Mouse (Mus musculus) erythroblast, embryonic 14.5 days (primary cell): ENCODE measurements at regions not wholly inside any gene's neighbourhood (a gene's known extent, or its start where the extent isn't known, plus 50 kb on each side); places are given as distances from the start of the nearest gene placed in this dataset.

ENCODE experiments used
- H3K27me3 ChIP-seq: 2 replicates; pipeline ENCODE4 v1.6.1; 2012; ENCODE audit warnings: inconsistent platforms; ENCODE audit not compliant: control insufficient read depth
- H3K36me3 ChIP-seq: 2 replicates; pipeline ENCODE4 v1.6.1; 2012; ENCODE audit warnings: mild to moderate bottlenecking, inconsistent platforms; ENCODE audit not compliant: control insufficient read depth
- H3K4me1 ChIP-seq: 2 replicates; pipeline ENCODE4 v1.6.1; 2012; ENCODE audit warnings: inconsistent platforms; ENCODE audit not compliant: control insufficient read depth
- H3K4me3 ChIP-seq: replicated peaks from 2 replicates; pipeline ENCODE3; 2012; ENCODE audit warnings: moderate library complexity, mild to moderate bottlenecking, inconsistent platforms
- H3K9me3 ChIP-seq: 2 replicates; pipeline ENCODE4 v1.6.1; 2012; ENCODE audit warnings: low read length, inconsistent platforms, mixed read lengths; ENCODE audit not compliant: control insufficient read depth
- GATA1 ChIP-seq: IDR thresholded peaks from 2 replicates; pipeline ENCODE4 v1.6.1; 2012; ENCODE audit warnings: low read length, inconsistent platforms, mixed read lengths
- TAL1 ChIP-seq: IDR thresholded peaks from 3 replicates; pipeline ENCODE4 v1.6.1; 2012; ENCODE audit warnings: low read length, inconsistent platforms, mixed read lengths

GRCm38 (mm10) chr4:93935692-93936091, 600.4 kb upstream of the Tusc1 start:
- Histone ChIP-seq H3K4me3 (no peak overlapping the region), H3K9me3 (no peaks in the 10 kb centered on the region), H3K27me3 (no peaks in the 10 kb centered on the region), H3K4me1 (no peaks in the 10 kb centered on the region), H3K36me3 (no peaks in the 10 kb centered on the region)
- no peak for TF ChIP-seq GATA1
- no peak for TF ChIP-seq TAL1

GRCm38 (mm10) chr4:93927117-93927516, 591.8 kb upstream of the Tusc1 start:
- Histone ChIP-seq H3K36me3 (no peaks in the 10 kb centered on the region), H3K27me3 (no peaks in the 10 kb centered on the region), H3K4me1 (no peaks in the 10 kb centered on the region), H3K4me3 (no peak overlapping the region), H3K9me3 (no peaks in the 10 kb centered on the region)
- TF ChIP-seq GATA1 (no peak), TAL1 (no peak)

GRCm38 (mm10) chr4:93924402-93924801, 589.1 kb upstream of the Tusc1 start:
- Histone ChIP-seq H3K36me3 (no peaks in the 10 kb centered on the region), H3K4me1 (no peaks in the 10 kb centered on the region), H3K27me3 (no peaks in the 10 kb centered on the region), H3K4me3 (no peak overlapping the region), H3K9me3 (no peaks in the 10 kb centered on the region)
- TF ChIP-seq GATA1 (no peak), TAL1 (no peak)

GRCm38 (mm10) chr4:93886631-93887030, 551.3 kb upstream of the Tusc1 start:
- no peaks in the 10 kb centered on the region for H3K9me3 ChIP-seq
- TF ChIP-seq GATA1 (no peak), TAL1 (no peak)
- H3K4me3 ChIP-seq: no peak overlapping the region
- no peaks in the 10 kb centered on the region for H3K36me3 ChIP-seq
- H3K4me1 ChIP-seq: no peaks in the 10 kb centered on the region
- H3K27me3 ChIP-seq: no peaks in the 10 kb centered on the region

- H3K4me3 ChIP-seq: no peak overlapping the region
- TF ChIP-seq TAL1 (no peak), GATA1 (no peak)
- no peaks in the 10 kb centered on the region for H3K36me3 ChIP-seq
- H3K27me3 ChIP-seq: no peaks in the 10 kb centered on the region
- no peaks in the 10 kb centered on the region for H3K4me1 ChIP-seq
- H3K9me3 ChIP-seq: no peaks in the 10 kb centered on the region
Observed at GRCm38 (mm10) chr4:93881318-93881717, 546.0 kb upstream of the Tusc1 start.

GRCm38 (mm10) chr4:93879351-93879872, 544.1 kb upstream of the Tusc1 start:
- Histone ChIP-seq H3K4me3 (no peak overlapping the region), H3K27me3 (no peaks in the 10 kb centered on the region), H3K4me1 (no peaks in the 10 kb centered on the region), H3K9me3 (no peaks in the 10 kb centered on the region), H3K36me3 (no peaks in the 10 kb centered on the region)
- TF ChIP-seq GATA1 (no peak), TAL1 (no peak)

GRCm38 (mm10) chr4:93873271-93873670, 538.0 kb upstream of the Tusc1 start:
- Histone ChIP-seq H3K4me3 (no peak overlapping the region), H3K9me3 (no peaks in the 10 kb centered on the region), H3K27me3 (no peaks in the 10 kb centered on the region), H3K4me1 (no peaks in the 10 kb centered on the region), H3K36me3 (no peaks in the 10 kb centered on the region)
- TF ChIP-seq GATA1 (no peak), TAL1 (no peak)

- no peak for TF ChIP-seq TAL1
- TF ChIP-seq GATA1: no peak
- H3K4me1 ChIP-seq: no peaks in the 10 kb centered on the region
- no peaks in the 10 kb centered on the region for H3K9me3 ChIP-seq
- H3K4me3 ChIP-seq: no peak overlapping the region
- no peaks in the 10 kb centered on the region for H3K36me3 ChIP-seq
- H3K27me3 ChIP-seq: no peaks in the 10 kb centered on the region
Observed at GRCm38 (mm10) chr4:93853451-93853850, 518.1 kb upstream of the Tusc1 start.

GRCm38 (mm10) chr4:93849178-93849577, 513.9 kb upstream of the Tusc1 start:
- H3K36me3 ChIP-seq: no peaks in the 10 kb centered on the region
- H3K27me3 ChIP-seq: no peaks in the 10 kb centered on the region
- no peaks in the 10 kb centered on the region for H3K4me1 ChIP-seq
- TF ChIP-seq TAL1 (no peak), GATA1 (no peak)
- H3K9me3 ChIP-seq: no peaks in the 10 kb centered on the region
- no peak overlapping the region for H3K4me3 ChIP-seq

- Histone ChIP-seq H3K4me3 (no peak overlapping the region), H3K4me1 (no peaks in the 10 kb centered on the region), H3K9me3 (no peaks in the 10 kb centered on the region), H3K27me3 (no peaks in the 10 kb centered on the region), H3K36me3 (no peaks in the 10 kb centered on the region)
- no peak for TF ChIP-seq TAL1
- TF ChIP-seq GATA1: no peak
Observed at GRCm38 (mm10) chr4:93830701-93831100, 495.4 kb upstream of the Tusc1 start.
